Mouse (Mus musculus): Measurements from ENCODE around the gene Enpp1. TPM values are rescaled to one million over a fixed set of nuclear protein-coding genes. Genes with fewer than 3 reads are reported as not detected.

The Enpp1 gene
- polyA plus RNA-seq, 1 experiment from 2014 or later: 2.9 TPM

DNA sequence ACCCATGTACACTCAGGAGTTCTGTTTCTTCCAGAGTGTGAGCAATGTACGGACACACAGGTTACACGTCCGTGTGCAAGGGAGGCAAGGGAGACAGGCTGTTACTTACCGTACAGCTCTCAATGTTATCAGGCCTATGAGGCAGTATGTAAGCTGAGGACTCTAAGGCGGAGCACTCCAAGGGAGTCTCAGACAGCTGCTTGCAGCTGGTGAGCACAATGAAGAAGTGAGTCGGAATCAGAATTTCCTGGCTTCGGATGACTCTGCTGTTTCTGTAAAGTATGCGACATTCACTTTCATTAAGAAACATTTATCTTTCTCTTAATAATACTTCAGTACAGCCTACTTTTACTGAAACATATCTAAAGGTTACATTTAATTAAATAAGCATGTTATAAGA, 66.8 kb downstream of the Enpp1 start:
- H3K9me3 ChIP-seq (ENCODE audit: control insufficient read depth, low read length): no peaks in the 10 kb centered on the region
- H3K9ac ChIP-seq (ENCODE audit: low read length): no peak overlapping the region
- no peaks in the 10 kb centered on the region for H3K27me3 ChIP-seq (ENCODE audit: control insufficient read depth, insufficient read depth, low read depth, low read length)
- no peak overlapping the region for H3K27ac ChIP-seq (ENCODE audit: low read length)
- H3K4me1 ChIP-seq (replicated peaks; ENCODE audit: control insufficient read depth, insufficient read depth, low read length): peaks cover 4% of the 10 kb centered on the region; the same call in 1 of the 2 replicates
- ATAC-seq (ENCODE audit: low read depth): 0 out of 2 replicates have a peak, but pooled peaks have one; percentile 45
- H3K4me2 ChIP-seq (ENCODE audit: low read depth, low read length): no peak overlapping the region
- 71% methylated on average over 8 of the region's 8 CpGs for WGBS
- H3K4me3 ChIP-seq (ENCODE audit: low read length): no peak overlapping the region
- H3K36me3 ChIP-seq (ENCODE audit: control insufficient read depth, insufficient read depth, low read length): no peaks in the 10 kb centered on the region

DNA sequence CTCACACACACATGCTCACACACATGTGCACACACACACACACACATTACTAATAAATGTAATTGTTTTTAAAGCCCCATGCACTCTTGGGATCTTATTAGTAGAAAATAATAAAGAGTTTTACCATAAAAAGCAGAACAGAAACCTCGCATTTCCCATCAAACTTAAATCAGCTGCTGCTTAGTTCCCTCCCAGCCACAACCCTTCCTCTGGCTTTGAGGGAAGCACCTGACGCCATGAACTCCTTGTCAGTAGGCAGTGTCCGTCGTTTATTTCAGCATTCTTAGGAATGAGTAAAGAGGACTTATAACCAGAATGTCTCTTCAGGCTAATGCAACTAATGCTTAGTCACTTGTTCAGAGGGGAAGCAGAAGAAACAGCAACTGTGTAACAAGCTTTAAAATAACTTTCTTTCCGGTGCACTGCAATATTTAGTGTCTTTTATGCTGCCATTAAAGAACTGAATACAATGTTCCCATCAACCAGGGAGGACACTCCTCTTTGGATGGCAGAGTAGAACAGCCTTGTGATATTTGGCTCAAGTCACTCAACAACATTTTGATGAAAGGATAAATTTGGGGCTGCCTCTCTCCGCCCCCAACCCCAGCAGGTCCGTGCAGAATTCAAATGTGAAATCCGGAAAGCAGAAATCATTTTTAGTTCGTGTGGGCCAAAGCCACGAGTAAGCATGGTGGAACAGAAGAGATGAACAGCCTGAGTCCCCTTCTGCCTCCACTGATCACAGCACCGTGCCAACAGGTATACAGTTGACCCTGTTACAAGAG, 69.0 kb downstream of the Enpp1 start:
- peaks cover 14% of the 10 kb centered on the region for H3K4me1 ChIP-seq (replicated peaks; ENCODE audit: control insufficient read depth, insufficient read depth, low read length)
- WGBS: 81% methylated on average over 11 of the region's 11 CpGs
- no peak overlapping the region for H3K27ac ChIP-seq (ENCODE audit: low read length)
- no peaks in the 10 kb centered on the region for H3K9me3 ChIP-seq (ENCODE audit: control insufficient read depth, low read length)
- H3K27me3 ChIP-seq (ENCODE audit: control insufficient read depth, insufficient read depth, low read depth, low read length): no peaks in the 10 kb centered on the region
- H3K4me3 ChIP-seq (ENCODE audit: low read length): no peak overlapping the region
- no peak overlapping the region for H3K4me2 ChIP-seq (ENCODE audit: low read depth, low read length)
- no peak for ATAC-seq (ENCODE audit: low read depth)
- H3K36me3 ChIP-seq (ENCODE audit: control insufficient read depth, insufficient read depth, low read length): no peaks in the 10 kb centered on the region
- no peak overlapping the region for H3K9ac ChIP-seq (ENCODE audit: low read length)

DNA sequence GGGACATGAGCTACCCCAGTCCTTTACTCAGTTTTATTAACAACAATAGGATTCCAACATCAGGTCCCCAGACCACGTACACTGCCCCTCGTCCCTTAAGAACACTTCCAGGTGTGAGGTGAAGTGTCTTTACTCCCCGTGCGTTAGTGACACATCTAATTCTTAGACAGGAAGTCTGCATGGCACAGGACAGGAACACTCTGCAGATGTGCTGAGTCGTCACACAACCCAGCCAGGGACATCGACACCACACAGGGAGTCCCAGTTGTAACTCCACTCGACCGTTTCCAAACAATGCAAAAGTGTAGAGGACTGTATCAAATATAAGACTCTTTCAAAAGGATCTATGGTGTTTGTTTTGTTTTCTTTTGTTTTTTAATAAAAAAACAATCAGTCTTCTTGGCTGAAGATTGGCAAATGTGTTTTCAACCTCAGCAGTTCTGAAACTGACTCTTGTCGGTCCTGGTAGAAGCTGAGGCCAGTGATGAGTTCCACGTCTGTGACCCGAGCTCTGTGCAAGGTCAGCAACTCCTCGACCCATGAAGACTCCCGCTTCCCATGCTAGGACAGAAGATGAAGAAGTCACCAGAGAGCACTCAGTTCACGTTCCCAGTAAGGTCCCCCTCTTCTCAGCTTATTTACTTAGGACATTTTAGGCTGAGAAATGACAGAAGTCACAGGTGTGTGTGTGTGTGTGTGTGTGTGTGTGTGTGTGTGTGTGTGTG, 70.4 kb downstream of the Enpp1 start:
- Histone ChIP-seq H3K36me3 (ENCODE audit: control insufficient read depth, insufficient read depth, low read length) (no peaks in the 10 kb centered on the region), H3K27me3 (ENCODE audit: control insufficient read depth, insufficient read depth, low read depth, low read length) (no peaks in the 10 kb centered on the region), H3K4me1 (replicated peaks; ENCODE audit: control insufficient read depth, insufficient read depth, low read length) (peaks cover 22% of the 10 kb centered on the region), H3K4me2 (ENCODE audit: low read depth, low read length) (no peak overlapping the region), H3K4me3 (ENCODE audit: low read length) (no peak overlapping the region), H3K9me3 (ENCODE audit: control insufficient read depth, low read length) (no peaks in the 10 kb centered on the region), H3K9ac (ENCODE audit: low read length) (no peak overlapping the region), H3K27ac (ENCODE audit: low read length) (no peak overlapping the region)
- ATAC-seq (ENCODE audit: low read depth): no peak
- WGBS: 47% methylated on average over 14 of the region's 14 CpGs

DNA sequence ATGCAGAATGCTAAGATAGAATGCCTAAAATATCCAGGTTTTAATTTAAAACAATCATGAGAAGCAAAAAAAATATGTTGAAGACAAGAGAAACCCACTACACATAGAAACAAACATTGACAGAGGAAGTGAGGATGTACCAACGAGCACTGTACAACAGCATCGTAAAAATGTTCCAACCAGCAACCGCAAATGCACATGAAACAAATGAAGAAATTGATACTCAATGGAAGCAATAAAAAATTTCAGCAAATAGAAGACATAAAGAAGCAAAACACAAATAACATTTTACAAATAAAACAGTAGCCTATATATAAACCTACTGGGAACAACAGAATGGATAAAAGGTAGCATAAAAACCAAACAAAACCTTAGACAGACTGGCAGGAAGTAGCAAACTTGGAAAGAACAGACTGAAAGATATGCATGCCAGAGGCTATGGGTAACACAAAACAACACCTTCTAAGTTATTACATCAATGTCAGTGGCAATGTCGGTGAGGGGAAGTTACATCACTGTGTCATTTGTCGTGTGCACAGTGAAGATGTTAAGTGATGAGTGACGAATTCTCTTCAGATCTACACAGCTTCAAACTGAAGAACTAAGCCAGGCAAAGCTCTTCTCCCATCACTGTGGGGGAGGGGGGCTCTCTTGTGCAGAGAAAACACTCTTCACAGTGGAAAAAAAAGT, 71.6 kb downstream of the Enpp1 start:
- Histone ChIP-seq H3K9ac (ENCODE audit: low read length) (no peak overlapping the region), H3K27ac (ENCODE audit: low read length) (no peak overlapping the region), H3K36me3 (ENCODE audit: control insufficient read depth, insufficient read depth, low read length) (no peaks in the 10 kb centered on the region), H3K4me1 (replicated peaks; ENCODE audit: control insufficient read depth, insufficient read depth, low read length) (peaks cover 22% of the 10 kb centered on the region), H3K9me3 (ENCODE audit: control insufficient read depth, low read length) (no peaks in the 10 kb centered on the region), H3K27me3 (ENCODE audit: control insufficient read depth, insufficient read depth, low read depth, low read length) (no peaks in the 10 kb centered on the region), H3K4me2 (ENCODE audit: low read depth, low read length) (no peak overlapping the region), H3K4me3 (ENCODE audit: low read length) (no peak overlapping the region)
- WGBS: 59% methylated on average over 6 of the region's 6 CpGs
- ATAC-seq (ENCODE audit: low read depth): no peak

DNA sequence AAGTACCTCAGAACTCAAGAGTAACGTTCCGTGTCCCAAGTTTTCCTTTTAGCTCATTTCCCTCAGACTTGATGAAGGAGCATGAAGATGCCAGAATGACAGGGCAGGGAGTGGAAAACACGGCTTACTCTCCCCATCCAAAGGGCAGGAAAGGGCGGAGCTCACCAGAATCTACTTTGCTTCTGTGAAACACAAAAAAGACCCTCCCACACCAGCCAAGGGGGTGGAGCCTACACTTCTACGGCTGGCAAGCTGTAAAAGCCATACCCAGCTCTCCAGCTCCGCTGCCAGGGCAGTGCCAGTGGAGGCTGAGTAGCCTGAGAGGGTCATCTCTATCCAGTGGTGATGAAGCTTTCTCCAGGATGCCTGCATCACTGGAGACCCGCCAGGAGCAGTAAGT, 72.4 kb downstream of the Enpp1 start:
- Histone ChIP-seq H3K4me2 (ENCODE audit: low read depth, low read length) (no peak overlapping the region), H3K4me3 (ENCODE audit: low read length) (no peak overlapping the region), H3K36me3 (ENCODE audit: control insufficient read depth, insufficient read depth, low read length) (no peaks in the 10 kb centered on the region), H3K27ac (ENCODE audit: low read length) (no peak overlapping the region), H3K9ac (ENCODE audit: low read length) (no peak overlapping the region), H3K27me3 (ENCODE audit: control insufficient read depth, insufficient read depth, low read depth, low read length) (no peaks in the 10 kb centered on the region), H3K9me3 (ENCODE audit: control insufficient read depth, low read length) (no peaks in the 10 kb centered on the region), H3K4me1 (replicated peaks; ENCODE audit: control insufficient read depth, insufficient read depth, low read length) (peaks cover 24% of the 10 kb centered on the region)
- ATAC-seq (ENCODE audit: low read depth): no peak
- WGBS: 61% methylated on average over 7 of the region's 7 CpGs

DNA sequence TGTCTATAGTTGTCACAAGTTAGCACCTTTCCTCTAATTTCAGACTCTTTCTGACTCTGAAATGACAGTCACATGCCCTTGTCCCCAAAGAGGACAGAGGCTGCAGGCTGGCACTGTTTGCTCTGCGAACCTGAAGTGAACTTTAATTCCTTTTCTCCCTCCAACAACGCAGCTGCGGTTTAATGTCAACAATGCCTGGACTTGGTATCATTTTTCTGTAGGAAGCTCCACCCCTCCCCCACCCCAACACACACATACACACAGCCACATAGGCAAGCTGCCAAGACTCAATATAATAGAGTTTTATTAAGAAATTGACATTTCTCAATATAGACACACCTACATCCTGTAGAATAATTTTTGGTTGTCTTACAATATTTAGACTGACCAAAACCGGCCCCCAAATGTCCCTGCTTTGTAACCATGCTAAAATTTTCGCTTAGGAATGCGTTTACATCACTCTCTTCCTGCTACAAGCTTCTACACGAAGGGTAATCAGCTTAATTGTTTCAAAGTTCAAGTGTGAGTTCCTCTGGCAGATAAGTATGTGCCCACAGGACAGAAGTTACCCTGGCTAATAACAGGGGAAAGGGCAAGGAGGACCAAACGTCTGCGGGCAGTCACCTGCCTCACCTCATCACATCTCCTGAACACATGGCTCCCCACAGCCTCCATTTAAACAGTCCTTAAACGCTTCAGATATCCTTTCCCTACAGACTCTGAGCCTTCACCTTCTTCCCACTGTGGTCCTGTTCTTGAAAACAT, 73.5 kb downstream of the Enpp1 start:
- Histone ChIP-seq H3K27ac (ENCODE audit: low read length) (peak overlapping the region; percentile 57), H3K4me1 (replicated peaks; ENCODE audit: control insufficient read depth, insufficient read depth, low read length) (peaks cover 28% of the 10 kb centered on the region), H3K27me3 (ENCODE audit: control insufficient read depth, insufficient read depth, low read depth, low read length) (no peaks in the 10 kb centered on the region), H3K4me3 (ENCODE audit: low read length) (no peak overlapping the region), H3K4me2 (ENCODE audit: low read depth, low read length) (peak overlapping the region; percentile 23; the same call in 1 of the 2 replicates), H3K9me3 (ENCODE audit: control insufficient read depth, low read length) (no peaks in the 10 kb centered on the region), H3K36me3 (ENCODE audit: control insufficient read depth, insufficient read depth, low read length) (no peaks in the 10 kb centered on the region), H3K9ac (ENCODE audit: low read length) (no peak overlapping the region)
- peak; percentile 77 for ATAC-seq (ENCODE audit: low read depth)
- WGBS: 14% methylated on average over 10 of the region's 10 CpGs

DNA sequence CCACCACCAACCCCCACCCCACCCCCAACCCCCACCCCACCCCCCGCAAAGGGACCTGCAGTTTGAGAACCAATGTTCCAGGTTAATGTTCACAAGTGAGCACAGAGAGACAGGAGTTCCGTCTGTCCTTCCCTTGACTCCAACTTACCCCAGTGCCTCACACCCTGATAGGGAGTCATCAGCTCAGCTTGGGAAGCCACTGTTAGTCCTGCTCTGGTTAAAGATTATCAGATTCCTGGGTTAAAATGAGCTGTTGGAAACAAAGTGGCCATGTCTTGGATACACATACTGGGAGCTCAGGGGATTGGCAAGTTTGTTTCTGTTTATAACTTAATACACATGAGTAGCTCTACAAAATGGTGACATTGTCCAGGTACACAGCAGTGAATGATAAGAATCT, 75.0 kb downstream of the Enpp1 start:
- Histone ChIP-seq H3K27me3 (ENCODE audit: control insufficient read depth, insufficient read depth, low read depth, low read length) (no peaks in the 10 kb centered on the region), H3K4me2 (ENCODE audit: low read depth, low read length) (no peak overlapping the region), H3K4me1 (replicated peaks; ENCODE audit: control insufficient read depth, insufficient read depth, low read length) (peaks cover 28% of the 10 kb centered on the region), H3K36me3 (ENCODE audit: control insufficient read depth, insufficient read depth, low read length) (no peaks in the 10 kb centered on the region), H3K9me3 (ENCODE audit: control insufficient read depth, low read length) (no peaks in the 10 kb centered on the region), H3K27ac (ENCODE audit: low read length) (no peak overlapping the region), H3K4me3 (ENCODE audit: low read length) (no peak overlapping the region), H3K9ac (ENCODE audit: low read length) (no peak overlapping the region)
- no peak for ATAC-seq (ENCODE audit: low read depth)
- 65% methylated on average over 2 of the region's 2 CpGs for WGBS

DNA sequence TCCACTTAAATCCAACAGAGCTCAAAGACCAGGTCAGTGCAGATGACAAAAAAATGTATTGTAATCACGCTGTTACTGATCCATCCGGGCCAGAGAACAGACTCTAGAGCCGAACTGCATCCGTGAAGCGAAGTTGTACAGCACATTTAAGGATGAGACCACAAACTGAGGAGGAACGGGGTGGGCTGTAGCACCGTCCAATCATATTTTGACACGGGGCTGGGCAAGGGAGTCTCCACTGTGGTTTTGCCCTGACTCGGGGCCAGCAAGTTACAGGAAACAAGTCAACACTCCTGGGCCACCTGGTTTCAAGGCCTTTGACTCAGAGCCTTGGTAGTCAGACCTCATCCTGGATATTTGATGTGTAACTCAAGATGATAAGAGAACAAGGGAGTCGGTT, 76.1 kb downstream of the Enpp1 start:
- H3K27ac ChIP-seq (ENCODE audit: low read length): no peak overlapping the region
- no peaks in the 10 kb centered on the region for H3K27me3 ChIP-seq (ENCODE audit: control insufficient read depth, insufficient read depth, low read depth, low read length)
- H3K4me2 ChIP-seq (ENCODE audit: low read depth, low read length): no peak overlapping the region
- no peaks in the 10 kb centered on the region for H3K9me3 ChIP-seq (ENCODE audit: control insufficient read depth, low read length)
- no peak overlapping the region for H3K9ac ChIP-seq (ENCODE audit: low read length)
- H3K4me3 ChIP-seq (ENCODE audit: low read length): no peak overlapping the region
- no peak for ATAC-seq (ENCODE audit: low read depth)
- peaks cover 27% of the 10 kb centered on the region for H3K4me1 ChIP-seq (replicated peaks; ENCODE audit: control insufficient read depth, insufficient read depth, low read length)
- WGBS: 78% methylated on average over 10 of the region's 10 CpGs
- no peaks in the 10 kb centered on the region for H3K36me3 ChIP-seq (ENCODE audit: control insufficient read depth, insufficient read depth, low read length)
